Mouse (Mus musculus) brain, adult 2 months (tissue): ENCODE data around the gene Ptgfr.

Source experiments
- DNase-seq: peaks from one replicate; pipeline ENCODE4 v3.0.0; 2011; ENCODE audit warnings: low read depth, low spot score

Ptgfr gene

GRCm38 (mm10) chr3:151836871-151837680 lies at the start of gene Ptgfr:
TSS of gene Ptgfr (minus strand) at chr3:151837630.
- DNase-seq = no peak

- DNase-seq = no peak
Measured at GRCm38 (mm10) chr3:151883881-151884280, 46.5 kb upstream of the Ptgfr start.

GRCm38 (mm10) chr3:151879981-151880380 lies 42.6 kb upstream of the Ptgfr start:
- DNase-seq = no peak

- no peak for DNase-seq
Measured at GRCm38 (mm10) chr3:151868970-151869369, 31.5 kb upstream of the Ptgfr start.

GRCm38 (mm10) chr3:151851344-151851743 lies 13.9 kb upstream of the Ptgfr start:
- DNase-seq = no peak

GRCm38 (mm10) chr3:151850621-151851020 lies 13.2 kb upstream of the Ptgfr start:
- no peak for DNase-seq

- DNase-seq = no peak
Measured at GRCm38 (mm10) chr3:151846292-151846691, 8.9 kb upstream of the Ptgfr start.

GRCm38 (mm10) chr3:151844361-151845154 lies 7.1 kb upstream of the Ptgfr start:
- no peak for DNase-seq

- DNase-seq = no peak
Measured at GRCm38 (mm10) chr3:151840688-151841087, 3.3 kb upstream of the Ptgfr start.

- DNase-seq = no peak
Measured at GRCm38 (mm10) chr3:151838372-151838771, 942 bp upstream of the Ptgfr start.

- DNase-seq = no peak
Measured at GRCm38 (mm10) chr3:151837749-151838148, 319 bp upstream of the Ptgfr start.

GRCm38 (mm10) chr3:151836451-151836850 lies 979 bp downstream of the Ptgfr start:
- no peak for DNase-seq

GRCm38 (mm10) chr3:151835831-151836230 lies 1.6 kb downstream of the Ptgfr start:
- no peak for DNase-seq

- DNase-seq = no peak
Measured at GRCm38 (mm10) chr3:151827950-151828610, 9.3 kb downstream of the Ptgfr start.

- DNase-seq = no peak
Measured at GRCm38 (mm10) chr3:151819811-151820210, 17.6 kb downstream of the Ptgfr start.

- DNase-seq = no peak
Measured at GRCm38 (mm10) chr3:151818265-151818664, 19.2 kb downstream of the Ptgfr start.

GRCm38 (mm10) chr3:151808613-151809012 lies 28.8 kb downstream of the Ptgfr start:
- no peak for DNase-seq

GRCm38 (mm10) chr3:151788622-151789021 lies 48.8 kb downstream of the Ptgfr start:
- DNase-seq = no peak

GRCm38 (mm10) chr3:151775089-151775488 lies 62.3 kb downstream of the Ptgfr start:
- DNase-seq = peak; percentile 71

- DNase-seq = peak; percentile 65
Measured at GRCm38 (mm10) chr3:151771074-151771473, 66.4 kb downstream of the Ptgfr start.

- DNase-seq = peak; percentile 3
Measured at GRCm38 (mm10) chr3:151749737-151750136, 87.7 kb downstream of the Ptgfr start, which contains the start of gene Ifi44. TSS of gene Ifi44 (minus strand) at chr3:151749960.

- no peak for DNase-seq
Measured at GRCm38 (mm10) chr3:151748514-151748913, 88.9 kb downstream of the Ptgfr start.
